Mouse (Mus musculus) liver, embryonic 16.5 days (tissue): ENCODE data around the gene Mrpl22. TPM values are rescaled to one million over a fixed set of nuclear protein-coding genes. Genes with fewer than 3 reads are reported as not detected.
"Not testable (repeated sequence)": the region's sequence is repeated elsewhere in the genome, so short reads cannot be mapped to it uniquely, and the experiment has no call there.

Experiments
- ATAC-seq: fragments of 200-750 bp; cut with Nextera tagmentation; 2 replicates; pipeline ENCODE4 v1.8.0; 2017; ENCODE audit warnings: low read depth, mild to moderate bottlenecking, moderate number of reproducible peaks, moderate library complexity
- H3K27ac ChIP-seq: fragments of 300-500 bp; sonication (generic); 2 replicates; pipeline ENCODE4 v1.5.1; 2014; ENCODE audit warnings: mild to moderate bottlenecking, low read length
- H3K27me3 ChIP-seq: fragments of 300-500 bp; sonication (generic); 2 replicates; pipeline ENCODE4 v1.6.1; 2014; ENCODE audit warnings: low read depth, low read length, mixed read lengths; ENCODE audit not compliant: control insufficient read depth, insufficient read depth
- H3K36me3 ChIP-seq: fragments of 300-500 bp; sonication (generic); 2 replicates; pipeline ENCODE4 v1.6.1; 2014; ENCODE audit warnings: mild to moderate bottlenecking; ENCODE audit not compliant: control insufficient read depth, insufficient read depth
- H3K4me1 ChIP-seq: fragments of 300-500 bp; sonication (generic); 2 replicates; pipeline ENCODE4 v1.6.1; 2014; ENCODE audit warnings: low read depth, low read length, mixed read lengths; ENCODE audit not compliant: control insufficient read depth
- H3K4me2 ChIP-seq: fragments of 300-500 bp; sonication (generic); 2 replicates; pipeline ENCODE4 v1.6.1; 2014; ENCODE audit warnings: low read depth, low read length, mixed read lengths
- H3K4me3 ChIP-seq: fragments of 300-500 bp; sonication (generic); 2 replicates; pipeline ENCODE4 v1.5.1; 2014; ENCODE audit warnings: low read depth, mild to moderate bottlenecking, low read length
- H3K9ac ChIP-seq: fragments of 300-500 bp; sonication (generic); 2 replicates; pipeline ENCODE4 v1.6.1; 2014; ENCODE audit warnings: low read depth, low read length
- H3K9me3 ChIP-seq: fragments of 300-500 bp; sonication (generic); replicated peaks from 2 replicates; pipeline ENCODE4 v1.6.1; 2016; ENCODE audit warnings: low read length; ENCODE audit not compliant: control insufficient read depth
- WGBS: fragments of 180-500 bp; shearing (Covaris S2); extraction: QIAGEN DNeasy Blood & Tissue Kit; methylation state at CpG from one replicate; pipeline ENCODE4 v1.1.7; 2014; ENCODE audit not compliant: insufficient replicate concordance; 5-methylcytosine and 5-hydroxymethylcytosine counted together
- polyA plus RNA-seq: library from polyadenylated mRNA; unstranded; fragments of >200 nt; fragmentation: Nextera tagmentation; extraction: Ambion mirVana; gene quantifications from 2 replicates; pipeline ENCODE4 v1.2.1, GENCODE M21; 2015

The Mrpl22 gene
- polyA plus RNA-seq, 1 experiment from 2014 or later = 74.9 TPM

DNA sequence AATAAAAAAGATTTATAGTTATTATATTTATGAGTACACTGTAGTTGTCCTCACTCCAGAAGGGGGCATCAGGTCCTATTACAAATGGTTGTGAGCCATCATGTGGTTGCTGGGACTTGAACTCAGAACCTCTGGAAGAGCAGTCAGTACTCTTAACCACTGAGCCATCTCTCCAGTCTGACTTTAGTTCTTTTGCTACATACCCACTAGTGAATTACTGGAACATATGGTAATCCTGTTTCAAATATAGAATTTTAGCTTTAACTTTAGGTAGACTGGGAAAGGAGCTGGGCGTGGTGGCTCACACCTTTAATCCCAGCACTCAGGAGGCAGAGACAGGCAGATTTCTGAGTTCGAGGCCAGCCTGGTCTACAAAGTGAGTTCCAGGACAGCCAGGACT, 56.6 kb downstream of the Mrpl22 start:
- not testable (repeated sequence) for H3K27me3 ChIP-seq, ATAC-seq, H3K9me3 ChIP-seq, H3K36me3 ChIP-seq, H3K27ac ChIP-seq, H3K4me2 ChIP-seq, H3K4me3 ChIP-seq, H3K4me1 ChIP-seq, H3K9ac ChIP-seq
- WGBS = 65% methylated on average over 2 of the region's 2 CpGs

Other genes with a start within 250 kb of the Mrpl22 start
- gene Larp1, start 162.6 kb upstream of the Mrpl22 start, polyA plus RNA-seq = 14.2 and 14.9 TPM in 2 replicates
- not detected in 2 replicates for gene Gm12248, start 78.5 kb upstream of the Mrpl22 start, polyA plus RNA-seq
- 30.1 and 30.2 TPM in 2 replicates for gene Cnot8, start 67.5 kb upstream of the Mrpl22 start, polyA plus RNA-seq
- gene Gemin5, start 3.1 kb upstream of the Mrpl22 start, polyA plus RNA-seq = 7.2 and 7.4 TPM in 2 replicates
- gene Igtp, start 27.9 kb downstream of the Mrpl22 start, polyA plus RNA-seq = 7.7 and 9.6 TPM in 2 replicates
- 5.5 and 6.8 TPM in 2 replicates for gene Irgm2, start 28.0 kb downstream of the Mrpl22 start, polyA plus RNA-seq
- gene 4930438A08Rik, start 103.1 kb downstream of the Mrpl22 start, polyA plus RNA-seq = 2.5 and 3.2 TPM in 2 replicates
- 9.8 and 10.1 TPM in 2 replicates for gene Zfp692, start 135.4 kb downstream of the Mrpl22 start, polyA plus RNA-seq
- gene Zfp672, start 158.7 kb downstream of the Mrpl22 start, polyA plus RNA-seq = 33.8 and 36.6 TPM in 2 replicates
- 16.8 and 17.0 TPM in 2 replicates for gene Sh3bp5l, start 159.1 kb downstream of the Mrpl22 start, polyA plus RNA-seq
- 0.16 and 12.0 TPM in 2 replicates for gene Lypd8, start 207.4 kb downstream of the Mrpl22 start, polyA plus RNA-seq
- gene 1810065E05Rik, start 249.4 kb downstream of the Mrpl22 start, polyA plus RNA-seq = not detected in 2 replicates